Mouse (Mus musculus): ENCODE data around the gene Hspb6. TPM values are rescaled to one million over a fixed set of nuclear protein-coding genes. Genes with fewer than 3 reads are reported as not detected.

Gene Hspb6
- polyA plus RNA-seq, 2 experiments = 15.4 to 16.8 TPM

DNA sequence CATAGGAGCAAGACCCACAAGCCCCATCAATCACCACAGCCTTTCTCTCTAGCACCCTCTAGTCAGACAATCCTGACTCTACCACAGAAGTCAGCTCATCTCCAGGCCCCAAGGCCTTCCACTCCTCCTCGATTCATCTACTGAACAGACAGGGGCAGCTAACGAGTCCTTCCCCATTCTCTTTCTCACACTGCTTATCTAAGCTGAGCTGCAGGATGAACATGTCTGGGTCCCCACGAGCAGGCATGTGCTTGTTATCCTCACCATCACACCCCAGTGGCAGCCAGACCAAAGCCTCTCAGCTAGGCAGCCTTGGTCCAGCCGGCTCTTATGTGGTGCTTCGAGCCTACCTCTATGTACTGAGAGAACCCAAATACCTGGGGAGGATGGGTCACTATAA lies 20.4 kb downstream of the Hspb6 start:
- Histone ChIP-seq H3K27ac (replicated peaks; ENCODE audit: low read depth, low read length) (no peak overlapping the region), H3K36me3 (ENCODE audit: control insufficient read depth, insufficient read depth, low read length) (peaks cover 95% of the 10 kb centered on the region), H3K27me3 (ENCODE audit: control insufficient read depth, insufficient read depth, low read length) (no peaks in the 10 kb centered on the region), H3K4me2 (replicated peaks; ENCODE audit: low read depth, low read length, severe bottlenecking) (no peak overlapping the region), H3K9me3 (ENCODE audit: control insufficient read depth, low read length) (no peaks in the 10 kb centered on the region), H3K9ac (ENCODE audit: low read depth, low read length, severe bottlenecking) (no peak overlapping the region), H3K4me3 (replicated peaks; ENCODE audit: low read length) (no peak overlapping the region), H3K4me1 (ENCODE audit: control insufficient read depth, insufficient read depth, low read length) (no peaks in the 10 kb centered on the region)
- no peak for TF ChIP-seq POLR2A (IDR thresholded peaks at IDR 0.05; ENCODE audit: borderline replicate concordance, extremely low read depth, insufficient read depth, insufficient read length)
- DNase-seq (ENCODE audit: low spot score) (no peak), ATAC-seq (ENCODE audit: low FRiP score, low read depth) (no peak)
- 90% methylated on average over 5 of the region's 5 CpGs for WGBS

DNA sequence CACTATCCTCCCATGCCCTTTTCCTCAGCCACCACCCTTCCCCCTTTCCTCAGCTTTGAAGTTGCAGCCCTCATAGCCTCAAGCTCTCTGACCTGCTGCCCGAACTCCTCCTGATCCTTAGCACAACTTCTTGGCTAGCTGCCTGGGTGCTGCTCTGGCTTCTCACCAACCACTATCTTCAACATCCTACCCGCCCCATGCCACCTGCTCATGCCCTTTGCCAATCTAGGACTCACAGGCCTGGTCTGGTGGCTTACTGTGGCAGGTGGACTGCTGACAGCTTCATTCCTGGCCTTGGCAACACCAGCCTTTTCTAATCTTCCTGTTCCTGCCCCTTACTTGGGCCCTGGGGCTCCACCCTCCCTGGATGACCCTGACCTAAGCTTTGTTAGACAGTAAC lies 21.0 kb downstream of the Hspb6 start:
- peaks cover 98% of the 10 kb centered on the region for H3K36me3 ChIP-seq (ENCODE audit: control insufficient read depth, insufficient read depth, low read length)
- no peaks in the 10 kb centered on the region for H3K27me3 ChIP-seq (ENCODE audit: control insufficient read depth, insufficient read depth, low read length)
- H3K4me3 ChIP-seq (replicated peaks; ENCODE audit: low read length) = no peak overlapping the region
- ATAC-seq (ENCODE audit: low FRiP score, low read depth) (no peak), DNase-seq (ENCODE audit: low spot score) (no peak)
- WGBS = 83% methylated on average over 2 of the region's 2 CpGs
- no peaks in the 10 kb centered on the region for H3K4me1 ChIP-seq (ENCODE audit: control insufficient read depth, insufficient read depth, low read length)
- H3K9me3 ChIP-seq (ENCODE audit: control insufficient read depth, low read length) = no peaks in the 10 kb centered on the region
- TF ChIP-seq POLR2A (IDR thresholded peaks at IDR 0.05; ENCODE audit: borderline replicate concordance, extremely low read depth, insufficient read depth, insufficient read length) = no peak
- no peak overlapping the region for H3K27ac ChIP-seq (replicated peaks; ENCODE audit: low read depth, low read length)
- no peak overlapping the region for H3K9ac ChIP-seq (ENCODE audit: low read depth, low read length, severe bottlenecking)
- H3K4me2 ChIP-seq (replicated peaks; ENCODE audit: low read depth, low read length, severe bottlenecking) = no peak overlapping the region

- no peak for DNase-seq (ENCODE audit: low spot score)
- no peak for TF ChIP-seq POLR2A (IDR thresholded peaks at IDR 0.05; ENCODE audit: borderline replicate concordance, extremely low read depth, insufficient read depth, insufficient read length)
- no peak overlapping the region for H3K9ac ChIP-seq (ENCODE audit: low read depth, low read length, severe bottlenecking)
- no peak overlapping the region for H3K4me2 ChIP-seq (replicated peaks; ENCODE audit: low read depth, low read length, severe bottlenecking)
- H3K9me3 ChIP-seq (ENCODE audit: control insufficient read depth, low read length) = no peaks in the 10 kb centered on the region
- no peak for ATAC-seq (ENCODE audit: low FRiP score, low read depth)
- H3K27ac ChIP-seq (replicated peaks; ENCODE audit: low read depth, low read length) = no peak overlapping the region
- 92% methylated on average over 8 of the region's 8 CpGs for WGBS
- H3K4me1 ChIP-seq (ENCODE audit: control insufficient read depth, insufficient read depth, low read length) = no peaks in the 10 kb centered on the region
- peaks cover 100% of the 10 kb centered on the region for H3K36me3 ChIP-seq (ENCODE audit: control insufficient read depth, insufficient read depth, low read length)
- H3K4me3 ChIP-seq (replicated peaks; ENCODE audit: low read length) = no peak overlapping the region
- H3K27me3 ChIP-seq (ENCODE audit: control insufficient read depth, insufficient read depth, low read length) = no peaks in the 10 kb centered on the region
Measured at GRCm38 (mm10) chr7:30579950-30580349, 28.0 kb downstream of the Hspb6 start.

- DNase-seq (ENCODE audit: low spot score) (no peak), ATAC-seq (ENCODE audit: low FRiP score, low read depth) (no peak)
- Histone ChIP-seq H3K9ac (ENCODE audit: low read depth, low read length, severe bottlenecking) (no peak overlapping the region), H3K4me1 (ENCODE audit: control insufficient read depth, insufficient read depth, low read length) (0 out of 2 replicates have a peak, but pooled peaks cover under 1% of the 10 kb centered on the region), H3K4me3 (replicated peaks; ENCODE audit: low read length) (no peak overlapping the region), H3K27me3 (ENCODE audit: control insufficient read depth, insufficient read depth, low read length) (no peaks in the 10 kb centered on the region), H3K27ac (replicated peaks; ENCODE audit: low read depth, low read length) (no peak overlapping the region), H3K9me3 (ENCODE audit: control insufficient read depth, low read length) (no peaks in the 10 kb centered on the region), H3K36me3 (ENCODE audit: control insufficient read depth, insufficient read depth, low read length) (peaks cover 100% of the 10 kb centered on the region), H3K4me2 (replicated peaks; ENCODE audit: low read depth, low read length, severe bottlenecking) (no peak overlapping the region)
- TF ChIP-seq POLR2A (IDR thresholded peaks at IDR 0.05; ENCODE audit: borderline replicate concordance, extremely low read depth, insufficient read depth, insufficient read length) = no peak
- 95% methylated on average over 16 of the region's 16 CpGs for WGBS
Measured at GRCm38 (mm10) chr7:30581547-30581946, 29.6 kb downstream of the Hspb6 start.

DNA sequence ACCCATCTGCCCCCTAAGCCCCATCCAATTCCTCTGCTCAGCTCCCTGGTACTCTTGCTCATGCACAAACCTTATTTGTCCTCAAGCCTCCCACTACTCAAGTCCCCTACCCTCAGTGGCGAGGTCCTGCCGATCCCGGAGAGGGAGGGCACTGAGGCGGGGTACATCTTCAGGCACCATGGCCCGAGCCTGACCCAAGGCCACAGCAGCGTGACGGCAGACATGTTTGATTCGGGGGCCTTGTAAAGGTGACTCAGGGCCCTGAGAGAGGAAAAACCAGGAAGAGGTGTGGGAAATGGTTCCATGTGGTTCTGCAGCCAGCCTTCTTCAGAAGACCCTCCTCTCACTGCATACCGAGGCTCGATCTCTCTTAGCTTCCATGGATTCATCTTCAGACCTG lies 32.4 kb downstream of the Hspb6 start:
- Histone ChIP-seq H3K9ac (ENCODE audit: low read depth, low read length, severe bottlenecking) (no peak overlapping the region), H3K4me2 (replicated peaks; ENCODE audit: low read depth, low read length, severe bottlenecking) (no peak overlapping the region), H3K9me3 (ENCODE audit: control insufficient read depth, low read length) (no peaks in the 10 kb centered on the region), H3K4me3 (replicated peaks; ENCODE audit: low read length) (no peak overlapping the region), H3K27me3 (ENCODE audit: control insufficient read depth, insufficient read depth, low read length) (no peaks in the 10 kb centered on the region), H3K27ac (replicated peaks; ENCODE audit: low read depth, low read length) (no peak overlapping the region), H3K4me1 (ENCODE audit: control insufficient read depth, insufficient read depth, low read length) (peaks cover 11% of the 10 kb centered on the region), H3K36me3 (ENCODE audit: control insufficient read depth, insufficient read depth, low read length) (peaks cover 74% of the 10 kb centered on the region)
- ATAC-seq (ENCODE audit: low FRiP score, low read depth) (no peak), DNase-seq (ENCODE audit: low spot score) (no peak)
- 97% methylated on average over 10 of the region's 10 CpGs for WGBS
- TF ChIP-seq POLR2A (IDR thresholded peaks at IDR 0.05; ENCODE audit: borderline replicate concordance, extremely low read depth, insufficient read depth, insufficient read length) = no peak

DNA sequence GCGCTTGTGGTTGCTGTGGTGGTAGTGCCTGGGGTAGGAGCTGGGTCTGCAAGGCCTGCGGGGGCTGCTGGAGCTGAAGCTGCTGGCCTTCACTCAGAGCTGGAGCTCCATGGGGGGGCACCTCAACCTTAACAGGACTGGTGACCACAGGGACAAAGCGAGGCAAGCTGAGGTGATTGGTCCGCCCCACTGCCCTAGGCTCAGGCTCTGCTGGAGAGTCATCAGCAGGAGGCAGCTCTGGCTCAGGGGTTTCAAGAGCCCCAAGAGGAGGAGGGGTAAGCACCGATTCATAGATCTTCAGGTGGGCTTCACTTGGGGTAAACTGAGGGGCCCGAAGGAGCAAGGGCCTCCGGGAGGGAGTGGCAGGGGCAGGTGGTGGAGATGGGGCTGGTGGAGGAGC lies 33.2 kb downstream of the Hspb6 start:
- 95% methylated on average over 7 of the region's 7 CpGs for WGBS
- no peak overlapping the region for H3K9ac ChIP-seq (ENCODE audit: low read depth, low read length, severe bottlenecking)
- ATAC-seq (ENCODE audit: low FRiP score, low read depth) (no peak), DNase-seq (ENCODE audit: low spot score) (no peak)
- no peak for TF ChIP-seq POLR2A (IDR thresholded peaks at IDR 0.05; ENCODE audit: borderline replicate concordance, extremely low read depth, insufficient read depth, insufficient read length)
- no peak overlapping the region for H3K4me2 ChIP-seq (replicated peaks; ENCODE audit: low read depth, low read length, severe bottlenecking)
- H3K4me3 ChIP-seq (replicated peaks; ENCODE audit: low read length) = no peak overlapping the region
- no peaks in the 10 kb centered on the region for H3K27me3 ChIP-seq (ENCODE audit: control insufficient read depth, insufficient read depth, low read length)
- peaks cover 66% of the 10 kb centered on the region for H3K36me3 ChIP-seq (ENCODE audit: control insufficient read depth, insufficient read depth, low read length)
- peaks cover 14% of the 10 kb centered on the region for H3K4me1 ChIP-seq (ENCODE audit: control insufficient read depth, insufficient read depth, low read length)
- no peaks in the 10 kb centered on the region for H3K9me3 ChIP-seq (ENCODE audit: control insufficient read depth, low read length)
- no peak overlapping the region for H3K27ac ChIP-seq (replicated peaks; ENCODE audit: low read depth, low read length)
